Mouse (Mus musculus): ENCODE results near the gene Fbxl8. TPM values are rescaled to one million over a fixed set of nuclear protein-coding genes. Genes with fewer than 3 reads are reported as not detected.

Fbxl8 gene
- total RNA-seq, 2 experiments from 2014 or later, result 0.45 to 0.87 TPM

- DNase-seq (ENCODE audit: low spot score in 2 of 2), result no peak
These were observed 6.9 kb upstream of the Fbxl8 start for GRCm38 (mm10) chr8:105257318-105258114.

DNA sequence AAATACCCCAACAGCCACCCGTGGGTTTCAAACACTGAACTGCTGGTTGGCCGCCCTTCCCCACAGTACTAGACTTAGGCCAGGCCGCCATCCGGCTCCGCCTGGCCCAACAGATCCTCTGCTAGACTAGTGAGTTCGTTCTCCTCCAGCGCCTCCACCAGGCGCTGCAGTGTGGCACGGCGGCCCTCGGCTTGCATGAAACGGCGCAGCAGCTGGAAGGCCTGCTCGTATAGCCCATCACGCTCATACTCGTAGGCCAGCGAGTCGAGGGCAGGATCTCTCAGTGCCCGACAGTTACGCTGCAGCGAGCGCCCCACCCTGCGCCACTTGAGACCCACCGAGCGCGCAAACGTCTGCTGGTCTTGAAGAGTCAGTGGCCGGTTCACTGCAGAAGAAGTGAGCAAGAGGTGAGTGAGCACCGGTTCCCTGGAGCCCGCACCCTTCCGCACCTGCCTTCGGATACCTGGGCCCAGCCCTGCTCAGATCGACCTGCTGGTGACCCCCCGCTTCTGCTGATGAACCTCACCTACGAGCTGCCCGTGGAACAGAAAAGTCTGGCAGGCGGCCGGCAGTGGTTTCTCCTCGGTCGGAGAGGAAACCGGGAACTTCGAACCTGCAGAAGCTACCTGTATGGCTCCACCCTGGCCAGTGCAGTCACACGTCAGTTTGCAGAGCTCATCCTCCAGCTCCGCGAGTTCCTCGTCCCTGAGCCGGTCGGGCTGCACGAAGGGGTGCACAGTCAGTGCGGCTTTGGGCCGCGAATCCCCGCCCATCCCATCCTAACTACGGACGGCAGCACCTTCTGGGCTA is 5.3 kb upstream of the Fbxl8 start:
- no peak for DNase-seq (ENCODE audit: low spot score in 2 of 2)

DNA sequence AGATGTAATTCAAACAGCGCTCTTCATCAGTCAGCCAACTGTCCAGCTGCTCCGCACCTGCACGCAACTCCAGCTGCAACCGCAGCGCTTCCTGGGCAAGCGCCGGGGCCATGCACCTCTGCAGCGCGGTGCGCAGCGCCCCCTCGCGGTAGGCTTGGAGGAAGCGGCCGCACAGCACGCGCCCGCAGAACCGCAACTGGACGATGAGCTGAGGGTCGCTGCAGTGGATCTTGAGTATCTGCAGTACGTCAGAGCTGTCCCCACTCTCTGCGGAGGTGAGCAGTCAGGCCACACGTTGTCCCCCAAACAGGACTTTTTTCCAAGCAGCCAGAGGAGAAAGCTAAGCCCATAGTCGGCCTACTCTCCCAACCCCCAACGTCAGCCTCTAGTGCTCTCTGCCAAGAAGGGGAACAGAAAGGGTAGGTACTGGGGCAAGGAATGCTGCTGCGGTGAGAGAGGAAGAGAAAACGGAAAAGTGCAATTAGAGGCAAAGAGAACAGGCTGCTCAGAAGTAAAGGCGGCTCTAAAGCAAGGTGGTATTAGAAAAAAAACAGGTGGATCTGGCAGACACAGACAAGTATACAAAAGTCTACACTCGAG is 4.6 kb upstream of the Fbxl8 start:
- DNase-seq (ENCODE audit: low spot score in 2 of 2), result peak; percentile 75 to 84

GRCm38 (mm10) chr8:105260371-105261099 is 3.9 kb upstream of the Fbxl8 start:
- no peak for DNase-seq (ENCODE audit: low spot score in 2 of 2)

- no peak for DNase-seq (ENCODE audit: low spot score in 2 of 2)
These were observed 3.0 kb upstream of the Fbxl8 start for GRCm38 (mm10) chr8:105261326-105261980.

DNA sequence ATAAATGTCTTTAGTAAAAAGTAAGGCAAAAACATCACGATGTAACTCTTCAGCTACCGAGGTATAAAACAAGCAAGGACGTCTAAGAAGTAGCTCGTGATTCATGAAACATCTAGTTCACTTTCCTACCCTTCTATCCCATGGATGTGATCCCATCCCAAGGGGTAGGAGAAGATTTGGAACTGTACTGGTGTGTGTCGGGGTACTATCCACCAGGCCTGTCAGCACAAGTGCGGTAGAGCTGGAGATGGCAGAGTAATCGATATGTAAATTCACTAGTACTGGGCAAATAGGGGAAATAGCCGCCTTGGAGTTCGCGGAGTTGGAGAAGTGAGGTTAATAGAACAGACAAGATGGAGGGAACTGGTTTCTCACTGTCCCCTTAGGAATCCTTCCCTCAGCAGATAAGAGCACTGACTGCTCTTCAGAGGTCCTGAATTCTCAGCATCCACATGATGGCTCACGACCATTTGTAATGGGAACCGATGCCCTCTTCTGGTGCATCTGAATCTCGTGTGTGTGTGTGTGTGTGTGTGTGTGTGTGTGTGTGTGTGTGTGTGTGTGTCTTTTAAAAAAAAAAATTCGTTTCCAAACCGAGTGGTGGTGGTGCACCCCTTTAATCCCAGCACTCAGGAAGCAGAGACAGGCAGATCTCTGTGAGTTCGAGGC is 1.1 kb upstream of the Fbxl8 start:
- DNase-seq (ENCODE audit: low spot score in 2 of 2), result no peak

GRCm38 (mm10) chr8:105265128-105265527 is 680 bp downstream of the Fbxl8 start:
- DNase-seq (ENCODE audit: low spot score in 2 of 2), result no peak

DNA sequence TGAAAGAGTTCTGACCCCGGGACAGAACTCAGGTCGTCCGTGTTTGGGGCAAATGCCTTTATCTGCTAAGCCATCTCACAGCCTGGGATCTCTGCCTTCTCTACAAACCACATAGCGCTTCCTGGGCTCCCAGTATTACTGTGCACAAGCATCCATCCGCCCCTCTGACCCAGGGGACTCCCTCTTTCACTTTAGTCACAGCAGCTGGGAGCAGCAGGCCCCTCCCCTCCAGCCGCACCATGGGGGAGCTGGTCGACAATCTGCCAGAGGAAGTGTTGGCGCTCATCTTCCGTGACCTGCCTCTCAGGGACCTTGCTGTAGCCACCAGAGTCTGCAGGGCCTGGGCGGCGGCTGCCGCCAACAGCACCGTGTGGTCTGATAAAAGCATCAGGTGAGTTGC is 2.3 kb downstream of the Fbxl8 start:
- DNase-seq (ENCODE audit: low spot score in 2 of 2), result no peak

DNA sequence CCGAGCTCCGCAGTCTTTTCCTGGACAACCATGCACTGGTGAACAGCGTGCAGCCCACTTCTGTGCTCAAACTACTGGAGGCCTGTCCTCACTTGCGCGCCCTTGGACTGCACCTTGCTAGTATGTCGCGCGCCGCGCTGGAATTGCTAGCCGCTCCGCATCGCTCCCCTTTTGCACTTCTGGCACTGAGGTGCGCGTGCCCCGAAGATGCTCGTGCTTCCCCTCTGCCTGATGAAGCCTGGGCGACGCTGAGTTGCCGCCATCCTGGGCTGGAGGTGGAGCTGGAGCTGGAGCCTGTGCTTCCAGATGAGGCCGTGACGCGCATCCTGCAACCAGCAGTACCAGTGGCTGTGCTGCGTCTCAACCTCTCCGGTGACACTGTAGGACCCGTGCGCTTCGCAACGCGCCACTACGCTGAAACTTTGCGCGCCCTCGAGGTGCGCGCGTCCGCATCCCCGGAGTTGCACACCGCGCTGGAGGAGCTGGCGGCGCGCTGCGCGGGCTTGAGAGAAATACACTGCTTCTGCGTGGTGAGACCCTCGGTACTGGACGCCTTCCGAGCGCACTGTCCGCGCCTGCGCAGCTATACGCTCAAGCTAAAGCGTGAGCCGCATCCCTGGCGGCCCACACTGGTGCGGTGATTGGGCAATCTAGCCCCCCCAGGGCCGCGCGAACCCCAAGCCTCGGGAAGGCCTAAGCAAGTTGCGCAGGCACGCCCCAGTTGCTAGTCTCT is 4.1 kb downstream of the Fbxl8 start:
- DNase-seq (ENCODE audit: low spot score in 2 of 2), result peak; percentile 58 to 75

GRCm38 (mm10) chr8:105269075-105269458 is 4.6 kb downstream of the Fbxl8 start:
- no peak for DNase-seq (ENCODE audit: low spot score in 2 of 2)

DNA sequence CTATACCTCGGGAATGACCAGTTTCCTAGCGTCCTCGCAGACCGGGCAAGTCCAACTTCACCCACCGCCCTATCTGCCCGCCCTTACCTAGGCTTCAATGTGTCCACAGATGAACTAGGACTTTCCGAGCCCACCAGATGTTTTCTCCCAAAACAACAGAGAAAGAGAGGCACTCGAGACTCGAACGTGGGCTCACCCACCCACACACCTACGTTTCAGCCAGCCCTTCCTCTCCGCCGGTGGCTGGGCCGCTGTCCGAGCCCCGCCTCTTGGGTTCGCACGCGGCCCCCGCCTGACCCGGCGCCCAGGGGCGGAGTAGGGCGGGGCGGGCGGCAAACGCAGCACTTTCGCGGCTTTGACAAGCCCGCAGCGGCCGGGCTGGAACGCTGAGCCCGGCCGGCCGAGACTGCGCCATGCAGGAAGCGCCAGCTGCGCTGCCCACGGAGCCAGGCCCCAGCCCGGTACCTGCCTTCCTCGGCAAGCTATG is 5.1 kb downstream of the Fbxl8 start, which contains the start of gene Hsf4:
Gene Hsf4 (plus strand): TSS at position 341 of the 487 bp plus-strand sequence.
- DNase-seq (ENCODE audit: low spot score in 2 of 2), result no peak

DNA sequence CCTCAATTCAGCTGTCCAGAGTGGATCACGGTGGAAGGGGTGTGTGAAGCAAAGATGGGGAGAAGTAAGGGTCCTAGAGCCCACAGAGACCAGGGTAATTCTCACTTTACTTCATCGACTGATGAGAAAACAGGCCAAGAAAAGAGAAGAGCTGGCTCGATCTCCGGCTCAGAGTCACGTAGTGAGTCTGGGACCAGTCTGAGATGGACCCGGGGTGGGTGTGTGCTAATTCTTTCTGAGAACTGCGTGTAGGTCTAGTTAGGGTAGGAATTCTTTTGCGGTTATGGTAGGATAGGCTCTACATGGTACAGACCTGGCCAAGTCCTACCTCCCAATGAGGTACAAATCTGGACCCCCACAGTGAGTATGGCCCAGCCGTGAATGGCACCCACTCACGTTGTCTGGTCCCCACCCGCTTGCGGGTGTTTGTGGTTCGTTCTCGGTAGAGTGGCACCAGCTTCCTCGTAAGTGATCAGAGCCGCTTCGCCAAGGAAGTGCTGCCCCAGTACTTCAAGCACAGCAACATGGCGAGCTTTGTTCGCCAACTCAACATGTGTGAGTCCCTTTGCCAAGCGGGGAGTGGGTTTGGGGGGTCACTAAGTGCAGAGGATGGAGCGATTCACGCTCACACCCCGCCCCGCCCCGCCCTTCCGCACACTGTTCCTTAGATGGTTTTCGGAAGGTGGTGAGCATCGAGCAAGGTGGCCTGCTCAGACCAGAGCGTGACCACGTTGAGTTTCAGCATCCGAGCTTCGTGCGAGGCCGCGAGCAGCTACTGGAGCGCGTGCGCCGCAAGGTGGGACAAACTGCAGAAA is 5.9 kb downstream of the Fbxl8 start:
- no peak for DNase-seq (ENCODE audit: low spot score in 2 of 2)

DNA sequence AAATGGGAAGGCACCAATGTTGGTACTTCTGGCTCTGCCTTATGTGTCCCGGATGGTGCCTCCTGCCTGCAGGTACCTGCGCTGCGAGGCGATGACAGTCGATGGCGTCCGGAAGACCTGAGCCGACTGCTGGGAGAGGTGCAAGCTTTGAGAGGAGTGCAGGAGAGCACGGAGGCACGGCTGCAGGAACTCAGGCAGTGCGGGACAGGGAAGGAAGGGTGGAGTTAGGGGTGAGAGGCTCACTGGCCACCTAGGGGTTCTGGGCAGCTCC is 6.4 kb downstream of the Fbxl8 start:
- DNase-seq (ENCODE audit: low spot score in 2 of 2), result no peak

DNA sequence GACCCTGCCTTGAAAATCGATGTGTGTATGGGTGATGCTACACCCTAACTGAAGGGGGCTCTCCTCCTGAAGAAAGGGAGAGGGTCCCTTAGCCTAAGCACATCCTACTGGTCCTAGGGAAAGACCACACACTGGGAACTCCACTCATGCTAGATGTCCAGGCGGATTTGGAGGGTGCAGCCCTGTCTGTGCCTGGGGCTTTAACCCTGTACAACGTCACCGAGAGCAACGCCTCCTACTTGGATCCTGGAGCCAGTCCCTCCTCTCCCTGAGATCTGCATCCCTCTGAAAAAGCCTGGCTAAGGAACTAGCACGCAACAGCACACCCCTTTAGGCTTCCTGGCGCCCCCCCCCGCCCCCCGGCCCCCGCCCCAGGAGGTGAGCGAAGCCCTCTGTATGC is 10.9 kb downstream of the Fbxl8 start:
- DNase-seq (ENCODE audit: low spot score in 2 of 2), result no peak

- peak in 1 of 2 experiments; percentile 10 for DNase-seq (ENCODE audit: low spot score in 2 of 2)
These were observed 11.4 kb downstream of the Fbxl8 start, which contains the start of gene Nol3 for GRCm38 (mm10) chr8:105275840-105276239. Gene Nol3, plus strand, starts transcription at chr8:105276140.

- no peak for DNase-seq (ENCODE audit: low spot score in 2 of 2)
These were observed 12.1 kb downstream of the Fbxl8 start for GRCm38 (mm10) chr8:105276292-105277120.

GRCm38 (mm10) chr8:105278911-105279334 is 14.5 kb downstream of the Fbxl8 start:
- DNase-seq (ENCODE audit: low spot score in 2 of 2), result peak; percentile 80 to 88

- DNase-seq (ENCODE audit: low spot score in 2 of 2), result no peak
These were observed 16.1 kb downstream of the Fbxl8 start for GRCm38 (mm10) chr8:105280567-105280966.

Data from layer of hippocampus, postnatal 10 days (tissue).